Mouse (Mus musculus): ENCODE measurements around the gene Hmcn2. TPM values are rescaled to one million over a fixed set of nuclear protein-coding genes. Genes with fewer than 3 reads are reported as not detected.
A peak's percentile ranks its signal among the peaks of the same experiment; 100 is the strongest.

Hmcn2 gene
- total RNA-seq, 2 experiments from 2014 or later, result 0.23 to 0.35 TPM

GRCm38 (mm10) chr2:31458989-31459936, 145.0 kb downstream of the Hmcn2 start:
- no peak for DNase-seq

- no peak for DNase-seq
Observed at GRCm38 (mm10) chr2:31460025-31460571, 145.9 kb downstream of the Hmcn2 start.

- no peak for DNase-seq
Observed at GRCm38 (mm10) chr2:31460920-31461319, 146.7 kb downstream of the Hmcn2 start.

- DNase-seq, result no peak
Observed at GRCm38 (mm10) chr2:31462051-31462450, 147.8 kb downstream of the Hmcn2 start.

GRCm38 (mm10) chr2:31463253-31463652, 149.0 kb downstream of the Hmcn2 start:
- no peak for DNase-seq

- DNase-seq, result no peak
Observed at GRCm38 (mm10) chr2:31463696-31464528, 149.7 kb downstream of the Hmcn2 start.

- DNase-seq, result no peak
Observed at GRCm38 (mm10) chr2:31464529-31464910, 150.3 kb downstream of the Hmcn2 start.

- no peak for DNase-seq
Observed at GRCm38 (mm10) chr2:31467457-31467856, 153.2 kb downstream of the Hmcn2 start.

- no peak for DNase-seq
Observed at GRCm38 (mm10) chr2:31468857-31469256, 154.6 kb downstream of the Hmcn2 start.

- DNase-seq, result no peak
Observed at GRCm38 (mm10) chr2:31469480-31469879, 155.3 kb downstream of the Hmcn2 start.

- peak; percentile 35 to 41 for DNase-seq
Observed at GRCm38 (mm10) chr2:31469931-31470682, 155.9 kb downstream of the Hmcn2 start, which contains the start of gene Ass1. Gene Ass1 (plus strand): TSS chr2:31470207.

- no peak for DNase-seq
Observed at GRCm38 (mm10) chr2:31470683-31471385, 156.6 kb downstream of the Hmcn2 start.

- DNase-seq, result no peak
Observed at GRCm38 (mm10) chr2:31471611-31472010, 157.4 kb downstream of the Hmcn2 start.

GRCm38 (mm10) chr2:31472406-31473065, 158.3 kb downstream of the Hmcn2 start:
- DNase-seq, result no peak

- no peak for DNase-seq
Observed at GRCm38 (mm10) chr2:31473941-31474340, 159.7 kb downstream of the Hmcn2 start.

GRCm38 (mm10) chr2:31474686-31475085, 160.5 kb downstream of the Hmcn2 start:
- DNase-seq, result no peak

- DNase-seq, result no peak
Observed at GRCm38 (mm10) chr2:31476107-31476820, 162.0 kb downstream of the Hmcn2 start.

- no peak for DNase-seq
Observed at GRCm38 (mm10) chr2:31477234-31478161, 163.3 kb downstream of the Hmcn2 start.

All from layer of hippocampus, postnatal 36 days (tissue).